Mouse (Mus musculus): ENCODE results near the gene Mtmr12.

Mtmr12 gene

GRCm38 (mm10) chr15:12236961-12237360, 32.1 kb downstream of the Mtmr12 start:
- Histone ChIP-seq H3K27me3 (ENCODE audit: insufficient read depth, low read length) (no peaks in the 10 kb centered on the region), H3K4me1 (replicated peaks; ENCODE audit: low read depth, low read length) (peaks cover 43% of the 10 kb centered on the region), H3K4me3 (replicated peaks; ENCODE audit: low read length) (no peak overlapping the region), H3K9me3 (ENCODE audit: low read length) (no peaks in the 10 kb centered on the region), H3K36me3 (ENCODE audit: insufficient read depth, low read length) (peaks cover 98% of the 10 kb centered on the region)
- TF ChIP-seq NANOG (IDR thresholded peaks at IDR 0.05; ENCODE audit: borderline replicate concordance, low read length), result no peak

- Histone ChIP-seq H3K4me3 (replicated peaks; ENCODE audit: low read length) (no peak overlapping the region), H3K36me3 (ENCODE audit: insufficient read depth, low read length) (peaks cover 98% of the 10 kb centered on the region), H3K4me1 (replicated peaks; ENCODE audit: low read depth, low read length) (peaks cover 37% of the 10 kb centered on the region), H3K27me3 (ENCODE audit: insufficient read depth, low read length) (no peaks in the 10 kb centered on the region), H3K9me3 (ENCODE audit: low read length) (no peaks in the 10 kb centered on the region)
- no peak for TF ChIP-seq CTCF (conservative IDR thresholded peaks at IDR 0.05; ENCODE audit: low read length)
- no peak for TF ChIP-seq POU5F1 (IDR thresholded peaks at IDR 0.05; ENCODE audit: borderline replicate concordance, low read length)
- TF ChIP-seq NANOG (IDR thresholded peaks at IDR 0.05; ENCODE audit: borderline replicate concordance, low read length), result no peak
These were observed 32.7 kb downstream of the Mtmr12 start for GRCm38 (mm10) chr15:12237539-12237938.

GRCm38 (mm10) chr15:12238337-12238736, 33.5 kb downstream of the Mtmr12 start:
- peaks cover 98% of the 10 kb centered on the region for H3K36me3 ChIP-seq (ENCODE audit: insufficient read depth, low read length)
- no peak overlapping the region for H3K4me3 ChIP-seq (replicated peaks; ENCODE audit: low read length)
- H3K27me3 ChIP-seq (ENCODE audit: insufficient read depth, low read length), result no peaks in the 10 kb centered on the region
- H3K4me1 ChIP-seq (replicated peaks; ENCODE audit: low read depth, low read length), result peaks cover 29% of the 10 kb centered on the region
- no peak for TF ChIP-seq POU5F1 (IDR thresholded peaks at IDR 0.05; ENCODE audit: borderline replicate concordance, low read length)
- TF ChIP-seq NANOG (IDR thresholded peaks at IDR 0.05; ENCODE audit: borderline replicate concordance, low read length), result no peak
- TF ChIP-seq CTCF (conservative IDR thresholded peaks at IDR 0.05; ENCODE audit: low read length), result no peak
- no peaks in the 10 kb centered on the region for H3K9me3 ChIP-seq (ENCODE audit: low read length)

- TF ChIP-seq POU5F1 (IDR thresholded peaks at IDR 0.05; ENCODE audit: borderline replicate concordance, low read length) (no peak), CTCF (conservative IDR thresholded peaks at IDR 0.05; ENCODE audit: low read length) (no peak), NANOG (IDR thresholded peaks at IDR 0.05; ENCODE audit: borderline replicate concordance, low read length) (no peak)
- Histone ChIP-seq H3K36me3 (ENCODE audit: insufficient read depth, low read length) (peaks cover 98% of the 10 kb centered on the region), H3K4me1 (replicated peaks; ENCODE audit: low read depth, low read length) (peaks cover 17% of the 10 kb centered on the region), H3K27me3 (ENCODE audit: insufficient read depth, low read length) (no peaks in the 10 kb centered on the region), H3K4me3 (replicated peaks; ENCODE audit: low read length) (no peak overlapping the region), H3K9me3 (ENCODE audit: low read length) (no peaks in the 10 kb centered on the region)
These were observed 36.0 kb downstream of the Mtmr12 start for GRCm38 (mm10) chr15:12240705-12241328.

- TF ChIP-seq NANOG (IDR thresholded peaks at IDR 0.05; ENCODE audit: borderline replicate concordance, low read length), result no peak
- TF ChIP-seq CTCF (conservative IDR thresholded peaks at IDR 0.05; ENCODE audit: low read length), result no peak
- no peak for TF ChIP-seq POU5F1 (IDR thresholded peaks at IDR 0.05; ENCODE audit: borderline replicate concordance, low read length)
- no peak overlapping the region for H3K4me3 ChIP-seq (replicated peaks; ENCODE audit: low read length)
These were observed 39.0 kb downstream of the Mtmr12 start for GRCm38 (mm10) chr15:12243792-12244191.

GRCm38 (mm10) chr15:12245580-12246359, 40.9 kb downstream of the Mtmr12 start:
- H3K36me3 ChIP-seq (ENCODE audit: insufficient read depth, low read length), result peaks cover 94% of the 10 kb centered on the region
- TF ChIP-seq CTCF (conservative IDR thresholded peaks at IDR 0.05; ENCODE audit: low read length) (no peak), POU5F1 (IDR thresholded peaks at IDR 0.05; ENCODE audit: borderline replicate concordance, low read length) (no peak), NANOG (IDR thresholded peaks at IDR 0.05; ENCODE audit: borderline replicate concordance, low read length) (no peak)
- no peak overlapping the region for H3K4me3 ChIP-seq (replicated peaks; ENCODE audit: low read length)
- H3K9me3 ChIP-seq (ENCODE audit: low read length), result no peaks in the 10 kb centered on the region
- H3K27me3 ChIP-seq (ENCODE audit: insufficient read depth, low read length), result no peaks in the 10 kb centered on the region
- peaks cover 10% of the 10 kb centered on the region for H3K4me1 ChIP-seq (replicated peaks; ENCODE audit: low read depth, low read length)

More at GRCm38 (mm10) chr15:12243792-12244191, 39.0 kb downstream of the Mtmr12 start:
- H3K36me3 ChIP-seq (ENCODE audit: insufficient read depth, low read length), result peaks cover 98% of the 10 kb centered on the region
- H3K4me1 ChIP-seq (replicated peaks; ENCODE audit: low read depth, low read length), result peaks cover 10% of the 10 kb centered on the region
- H3K27me3 ChIP-seq (ENCODE audit: insufficient read depth, low read length), result no peaks in the 10 kb centered on the region
- H3K9me3 ChIP-seq (ENCODE audit: low read length), result no peaks in the 10 kb centered on the region

GRCm38 (mm10) chr15:12246360-12247158, 41.7 kb downstream of the Mtmr12 start:
- Histone ChIP-seq H3K9me3 (ENCODE audit: low read length) (no peaks in the 10 kb centered on the region), H3K4me3 (replicated peaks; ENCODE audit: low read length) (no peak overlapping the region), H3K27me3 (ENCODE audit: insufficient read depth, low read length) (no peaks in the 10 kb centered on the region), H3K4me1 (replicated peaks; ENCODE audit: low read depth, low read length) (peaks cover 10% of the 10 kb centered on the region), H3K36me3 (ENCODE audit: insufficient read depth, low read length) (peaks cover 94% of the 10 kb centered on the region)
- TF ChIP-seq POU5F1 (IDR thresholded peaks at IDR 0.05; ENCODE audit: borderline replicate concordance, low read length) (no peak), CTCF (conservative IDR thresholded peaks at IDR 0.05; ENCODE audit: low read length) (no peak), NANOG (IDR thresholded peaks at IDR 0.05; ENCODE audit: borderline replicate concordance, low read length) (no peak)

GRCm38 (mm10) chr15:12247159-12247603, 42.4 kb downstream of the Mtmr12 start:
- H3K27me3 ChIP-seq (ENCODE audit: insufficient read depth, low read length), result no peaks in the 10 kb centered on the region
- no peak overlapping the region for H3K4me3 ChIP-seq (replicated peaks; ENCODE audit: low read length)
- TF ChIP-seq CTCF (conservative IDR thresholded peaks at IDR 0.05; ENCODE audit: low read length) (no peak), POU5F1 (IDR thresholded peaks at IDR 0.05; ENCODE audit: borderline replicate concordance, low read length) (no peak), NANOG (IDR thresholded peaks at IDR 0.05; ENCODE audit: borderline replicate concordance, low read length) (no peak)

More at GRCm38 (mm10) chr15:12247159-12247603, 42.4 kb downstream of the Mtmr12 start:
- H3K9me3 ChIP-seq (ENCODE audit: low read length), result no peaks in the 10 kb centered on the region
- peaks cover 10% of the 10 kb centered on the region for H3K4me1 ChIP-seq (replicated peaks; ENCODE audit: low read depth, low read length)
- peaks cover 95% of the 10 kb centered on the region for H3K36me3 ChIP-seq (ENCODE audit: insufficient read depth, low read length)

Data from E14TG2a.4 (cell line).